Mouse (Mus musculus): ENCODE data around the gene Pcca. TPM values are rescaled to one million over a fixed set of nuclear protein-coding genes. Genes with fewer than 3 reads are reported as not detected.

Gene Pcca
- polyA plus RNA-seq (2016; fragmentation: Nextera tagmentation; extraction: Ambion mirVana) = 34.5 and 37.7 TPM in 2 replicates

DNA sequence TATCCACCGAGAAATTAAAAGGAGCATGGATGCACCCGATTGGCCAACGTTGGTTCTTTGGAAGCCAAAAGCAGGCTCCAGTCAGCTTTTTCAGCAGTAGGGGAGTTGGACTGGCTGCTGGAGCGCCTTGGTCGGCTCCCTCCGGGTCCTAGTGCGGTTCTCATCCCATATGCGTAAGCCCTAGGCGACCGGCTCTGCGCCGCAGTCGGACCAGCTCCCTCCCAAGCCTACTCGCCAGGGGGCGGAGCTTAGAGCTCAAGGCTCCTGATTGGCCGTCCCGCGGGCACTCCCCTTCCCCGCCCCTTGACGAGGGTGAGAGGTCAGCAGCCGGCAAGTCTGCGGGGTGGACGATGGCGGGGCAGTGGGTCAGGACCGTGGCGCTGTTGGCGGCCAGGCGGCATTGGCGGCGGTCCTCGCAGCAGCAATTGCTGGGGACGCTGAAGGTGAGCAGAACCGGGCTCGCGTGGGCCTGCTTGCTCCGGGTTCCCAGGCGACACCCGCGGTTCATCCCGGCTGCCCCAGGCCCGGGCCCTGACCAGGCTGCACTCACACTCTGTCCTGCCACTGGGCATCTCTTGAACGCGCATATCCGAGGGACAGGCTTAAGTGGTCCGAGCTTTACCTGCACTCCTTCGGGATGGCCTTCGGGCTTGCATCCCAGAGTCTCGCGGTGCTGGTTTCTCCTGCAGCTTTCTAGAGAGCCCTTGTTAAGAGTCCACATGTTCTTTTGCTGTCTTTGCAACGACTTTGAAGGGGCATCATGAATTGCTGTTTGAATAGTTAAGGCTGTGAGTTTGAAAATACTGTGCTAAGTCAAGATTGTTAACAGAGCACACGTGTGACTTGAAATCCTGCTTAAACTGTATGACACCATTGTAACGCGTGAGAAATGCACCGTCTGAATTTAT is at the start of gene Pcca:
Gene Pcca (plus strand): TSS at position 308 of the 908 bp plus-strand sequence.
- Histone ChIP-seq H3K4me1 (replicated peaks) (peaks cover 3% of the 10 kb centered on the region), H3K36me3 (no peaks in the 10 kb centered on the region), H3K27ac (peak within 1 kb of the TSS; percentile 53; the same call in 1 of the 2 replicates), H3K4me2 (peak within 1 kb of the TSS; percentile 65), H3K9me3 (no peaks in the 10 kb centered on the region), H3K9ac (replicated peaks) (peak within 1 kb of the TSS; percentile 70), H3K27me3 (no peaks in the 10 kb centered on the region), H3K4me3 (replicated peaks) (peak within 1 kb of the TSS; percentile 68)
- WGBS = 2% methylated on average over 54 of the region's 54 CpGs
- ATAC-seq (ENCODE audit: insufficient number of reproducible peaks, insufficient read depth, low FRiP score, low TSS enrichment, low read depth) = peak; percentile 99

GRCm38 (mm10) chr14:122484458-122484843 is 49.7 kb upstream of the Pcca start:
- WGBS = 24% methylated on average over 4 of the region's 4 CpGs
- H3K27me3 ChIP-seq = peaks cover 54% of the 10 kb centered on the region
- H3K27ac ChIP-seq = peak overlapping the region; percentile 82
- H3K36me3 ChIP-seq = no peaks in the 10 kb centered on the region
- H3K4me2 ChIP-seq = peak overlapping the region; percentile 59
- no peak overlapping the region for H3K9ac ChIP-seq (replicated peaks)
- no peak for ATAC-seq (ENCODE audit: insufficient number of reproducible peaks, insufficient read depth, low FRiP score, low TSS enrichment, low read depth)
- no peak overlapping the region for H3K4me3 ChIP-seq (replicated peaks)
- peaks cover 57% of the 10 kb centered on the region for H3K4me1 ChIP-seq (replicated peaks)
- H3K9me3 ChIP-seq = no peaks in the 10 kb centered on the region

GRCm38 (mm10) chr14:122484844-122485551 is 49.1 kb upstream of the Pcca start:
- Histone ChIP-seq H3K4me3 (replicated peaks) (peak overlapping the region; percentile 24), H3K4me1 (replicated peaks) (peaks cover 57% of the 10 kb centered on the region), H3K27me3 (peaks cover 54% of the 10 kb centered on the region), H3K4me2 (peak overlapping the region; percentile 59), H3K27ac (peak overlapping the region; percentile 82), H3K36me3 (no peaks in the 10 kb centered on the region), H3K9me3 (no peaks in the 10 kb centered on the region), H3K9ac (replicated peaks) (peak overlapping the region; percentile 51; the same call in 1 of the 2 replicates)
- WGBS = 1% methylated on average over 24 of the region's 24 CpGs
- ATAC-seq (ENCODE audit: insufficient number of reproducible peaks, insufficient read depth, low FRiP score, low TSS enrichment, low read depth) = no peak

GRCm38 (mm10) chr14:122485635-122486181 is 48.4 kb upstream of the Pcca start:
- Histone ChIP-seq H3K27ac (peak overlapping the region; percentile 82), H3K36me3 (no peaks in the 10 kb centered on the region), H3K9ac (replicated peaks) (peak overlapping the region; percentile 51; the same call in 1 of the 2 replicates), H3K4me3 (replicated peaks) (peak overlapping the region; percentile 24), H3K4me2 (peak overlapping the region; percentile 59), H3K9me3 (no peaks in the 10 kb centered on the region), H3K4me1 (replicated peaks) (peaks cover 61% of the 10 kb centered on the region), H3K27me3 (peaks cover 56% of the 10 kb centered on the region)
- no peak for ATAC-seq (ENCODE audit: insufficient number of reproducible peaks, insufficient read depth, low FRiP score, low TSS enrichment, low read depth)
- WGBS = 2% methylated on average over 12 of the region's 12 CpGs

GRCm38 (mm10) chr14:122486611-122487010 is 47.5 kb upstream of the Pcca start:
- H3K4me2 ChIP-seq = no peak overlapping the region
- no peak overlapping the region for H3K27ac ChIP-seq
- no peak for ATAC-seq (ENCODE audit: insufficient number of reproducible peaks, insufficient read depth, low FRiP score, low TSS enrichment, low read depth)
- H3K9me3 ChIP-seq = no peaks in the 10 kb centered on the region
- no peaks in the 10 kb centered on the region for H3K36me3 ChIP-seq
- H3K27me3 ChIP-seq = peaks cover 58% of the 10 kb centered on the region
- peaks cover 59% of the 10 kb centered on the region for H3K4me1 ChIP-seq (replicated peaks)
- H3K9ac ChIP-seq (replicated peaks) = no peak overlapping the region
- 6% methylated on average over 1 of the region's 1 CpGs for WGBS
- no peak overlapping the region for H3K4me3 ChIP-seq (replicated peaks)

GRCm38 (mm10) chr14:122487366-122487765 is 46.8 kb upstream of the Pcca start:
- H3K4me3 ChIP-seq (replicated peaks) = no peak overlapping the region
- H3K36me3 ChIP-seq = no peaks in the 10 kb centered on the region
- no peaks in the 10 kb centered on the region for H3K9me3 ChIP-seq
- WGBS = under 1% methylated on average over 5 of the region's 5 CpGs
- ATAC-seq (ENCODE audit: insufficient number of reproducible peaks, insufficient read depth, low FRiP score, low TSS enrichment, low read depth) = no peak
- H3K27ac ChIP-seq = no peak overlapping the region
- H3K9ac ChIP-seq (replicated peaks) = no peak overlapping the region
- peaks cover 52% of the 10 kb centered on the region for H3K4me1 ChIP-seq (replicated peaks)
- H3K4me2 ChIP-seq = 0 out of 2 replicates have a peak overlapping the region, but pooled peaks have one; percentile 15
- peaks cover 54% of the 10 kb centered on the region for H3K27me3 ChIP-seq

DNA sequence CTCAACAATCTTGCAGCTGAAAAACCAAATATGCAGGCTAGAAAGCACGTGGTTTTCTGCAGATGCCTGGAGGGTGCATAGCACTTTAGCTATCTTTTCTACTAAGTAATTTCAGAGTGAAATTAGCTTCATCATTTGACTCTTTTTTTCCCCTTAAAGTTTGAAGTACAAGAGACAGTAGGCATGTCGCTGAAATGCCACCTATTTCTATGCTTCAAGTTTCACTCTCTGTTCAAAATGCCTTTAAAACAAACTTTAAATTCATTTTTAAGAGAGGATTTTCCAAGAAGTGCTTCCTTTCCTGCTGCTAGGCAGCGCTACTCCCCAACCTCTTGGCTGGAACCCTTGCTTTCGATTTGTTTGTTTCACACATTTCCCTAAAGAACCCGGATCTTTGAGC is 45.1 kb upstream of the Pcca start:
- H3K4me1 ChIP-seq (replicated peaks) = peaks cover 38% of the 10 kb centered on the region
- no peak for ATAC-seq (ENCODE audit: insufficient number of reproducible peaks, insufficient read depth, low FRiP score, low TSS enrichment, low read depth)
- H3K36me3 ChIP-seq = no peaks in the 10 kb centered on the region
- H3K27me3 ChIP-seq = peaks cover 45% of the 10 kb centered on the region
- no peak overlapping the region for H3K4me3 ChIP-seq (replicated peaks)
- no peak overlapping the region for H3K27ac ChIP-seq
- peak overlapping the region; percentile 77 for H3K4me2 ChIP-seq
- H3K9me3 ChIP-seq = no peaks in the 10 kb centered on the region
- WGBS = 0% methylated on average over 5 of the region's 5 CpGs
- no peak overlapping the region for H3K9ac ChIP-seq (replicated peaks)

DNA sequence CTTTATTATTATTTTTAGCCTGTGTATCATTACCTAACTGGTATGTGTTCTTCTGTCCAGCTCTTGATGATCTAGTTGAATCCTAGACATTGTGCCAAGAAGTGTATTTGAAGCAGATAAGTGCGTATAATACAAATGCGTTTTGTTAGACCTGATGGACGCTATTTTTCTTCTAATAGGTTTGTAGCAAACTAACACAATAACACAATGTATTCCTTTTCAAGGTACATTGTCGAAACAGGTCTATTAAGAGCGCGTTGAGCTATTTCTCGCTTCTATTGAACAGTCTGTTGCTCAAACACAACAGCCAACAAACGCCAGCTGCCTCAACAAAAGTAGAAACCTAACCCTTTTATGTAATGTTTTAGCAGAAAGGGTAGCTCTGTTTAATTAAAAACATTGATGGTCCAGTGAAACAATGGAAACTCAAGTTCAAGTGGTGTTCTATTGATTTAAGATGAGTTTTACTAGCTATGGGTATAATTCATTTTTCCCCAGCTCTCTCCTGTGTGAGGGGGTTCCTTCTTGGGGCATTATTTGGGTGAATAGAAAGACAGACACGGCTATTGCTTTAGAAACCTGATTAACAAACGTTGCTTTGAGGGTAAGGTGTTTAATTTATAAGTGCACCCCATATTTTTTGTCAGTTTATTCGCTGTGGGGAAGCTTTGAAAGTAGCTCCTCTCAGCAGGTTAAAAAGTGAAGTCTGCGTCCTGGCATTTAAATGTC is 44.3 kb upstream of the Pcca start:
- Histone ChIP-seq H3K9me3 (no peaks in the 10 kb centered on the region), H3K27me3 (peaks cover 37% of the 10 kb centered on the region), H3K4me1 (replicated peaks) (peaks cover 30% of the 10 kb centered on the region), H3K4me2 (peak overlapping the region; percentile 77), H3K9ac (replicated peaks) (peak overlapping the region; percentile 65; the same call in 1 of the 2 replicates), H3K27ac (0 out of 2 replicates have a peak overlapping the region, but pooled peaks have one; percentile 72), H3K4me3 (replicated peaks) (peak overlapping the region; percentile 43), H3K36me3 (no peaks in the 10 kb centered on the region)
- 3% methylated on average over 12 of the region's 12 CpGs for WGBS
- ATAC-seq (ENCODE audit: insufficient number of reproducible peaks, insufficient read depth, low FRiP score, low TSS enrichment, low read depth) = no peak

- WGBS = under 1% methylated on average over 51 of the region's 51 CpGs
- Histone ChIP-seq H3K4me2 (peak within 1 kb of the TSS; percentile 77), H3K4me1 (replicated peaks) (peaks cover 21% of the 10 kb centered on the region), H3K27me3 (peaks cover 29% of the 10 kb centered on the region), H3K9ac (replicated peaks) (peak within 1 kb of the TSS; percentile 65), H3K9me3 (no peaks in the 10 kb centered on the region), H3K4me3 (replicated peaks) (peak within 1 kb of the TSS; percentile 43), H3K36me3 (no peaks in the 10 kb centered on the region), H3K27ac (peak within 1 kb of the TSS; percentile 72)
- ATAC-seq (ENCODE audit: insufficient number of reproducible peaks, insufficient read depth, low FRiP score, low TSS enrichment, low read depth) = peak; percentile 51
Measured at GRCm38 (mm10) chr14:122490441-122491328, 43.4 kb upstream of the Pcca start, which contains the start of gene Gm10837. Gene Gm10837 (plus strand): TSS chr14:122490586.

DNA sequence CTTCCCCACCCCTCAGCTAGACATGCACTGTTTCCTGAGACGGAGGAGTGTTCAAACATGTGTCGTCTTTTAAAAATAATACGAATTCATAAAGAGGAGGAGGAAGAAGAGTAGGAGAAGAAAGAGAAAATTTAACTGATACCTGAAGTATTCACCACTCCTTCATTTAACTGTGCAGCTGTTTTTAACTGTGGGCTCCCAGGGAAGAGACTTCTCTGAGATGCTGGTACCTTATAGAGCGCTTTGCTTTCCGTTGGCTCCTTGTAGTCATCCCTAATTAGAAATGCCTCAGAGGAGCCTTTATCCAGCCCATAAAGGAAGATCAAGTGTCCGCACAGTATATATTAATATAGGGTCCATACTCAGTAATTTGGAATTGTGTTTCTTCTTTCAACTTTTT is 42.6 kb upstream of the Pcca start:
- Histone ChIP-seq H3K36me3 (no peaks in the 10 kb centered on the region), H3K9ac (replicated peaks) (no peak overlapping the region), H3K27ac (no peak overlapping the region), H3K27me3 (peaks cover 29% of the 10 kb centered on the region), H3K4me3 (replicated peaks) (no peak overlapping the region), H3K9me3 (no peaks in the 10 kb centered on the region), H3K4me1 (replicated peaks) (peaks cover 18% of the 10 kb centered on the region), H3K4me2 (no peak overlapping the region)
- 58% methylated on average over 6 of the region's 6 CpGs for WGBS
- no peak for ATAC-seq (ENCODE audit: insufficient number of reproducible peaks, insufficient read depth, low FRiP score, low TSS enrichment, low read depth)
